Mouse (Mus musculus): Measurements from ENCODE around the gene Rab22a. TPM values are rescaled to one million over a fixed set of nuclear protein-coding genes. Genes with fewer than 3 reads are reported as not detected.

Gene Rab22a
- polyA plus RNA-seq, 1 experiment from 2014 or later, result 26.7 TPM

DNA sequence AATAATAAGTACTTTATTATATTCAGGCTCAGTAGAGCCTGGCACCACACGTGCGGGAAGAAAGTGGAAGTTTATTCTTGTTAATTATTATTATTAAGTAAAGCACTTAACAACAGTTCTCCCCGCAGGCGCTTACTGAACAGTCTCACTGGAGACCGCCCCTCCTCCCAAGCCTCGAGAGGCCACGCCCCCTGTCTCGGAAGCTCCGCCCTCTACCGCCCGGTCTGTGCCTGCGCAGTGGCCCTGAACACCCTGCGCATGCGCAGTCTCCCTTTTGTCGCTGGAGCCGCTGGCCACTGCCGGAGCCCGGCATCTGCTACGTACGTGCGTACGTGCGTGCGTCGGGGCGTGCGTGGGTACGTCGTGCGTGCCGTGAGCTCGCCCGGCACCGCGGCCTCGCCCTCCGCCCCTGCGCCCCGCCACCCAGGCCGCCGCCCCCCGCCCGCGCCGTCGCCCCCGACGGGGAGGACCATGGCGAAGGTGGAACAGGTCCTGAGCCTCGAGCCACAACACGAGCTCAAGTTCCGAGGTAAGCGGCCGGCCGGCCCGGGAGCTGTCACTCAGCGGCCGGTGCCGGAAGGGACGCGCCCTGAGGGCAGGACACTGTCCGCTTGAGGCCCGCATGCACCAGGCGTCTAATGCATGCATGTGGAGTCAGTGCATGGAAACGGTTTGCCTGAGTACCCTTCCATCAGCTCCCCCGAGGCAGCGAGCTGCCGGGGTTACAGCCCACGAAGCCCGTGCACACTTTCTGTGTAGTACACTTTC, 77.8 kb downstream of the Rab22a start, which contains the start of gene Vapb:
Vapb (plus strand) TSS at position 290 of the 768 bp plus-strand sequence.
- H3K27ac ChIP-seq (ENCODE audit: low read depth, low read length), result peak within 1 kb of the TSS; percentile 56; the same call in 1 of the 2 replicates
- no peaks in the 10 kb centered on the region; the same call in 1 of the 2 replicates for H3K36me3 ChIP-seq (ENCODE audit: control insufficient read depth, insufficient read depth, low read length)
- H3K4me1 ChIP-seq (replicated peaks; ENCODE audit: control insufficient read depth, insufficient read depth, low read length), result peaks cover 15% of the 10 kb centered on the region
- peak; percentile 98 for DNase-seq (ENCODE audit: low spot score)
- peak within 1 kb of the TSS; percentile 88 for H3K4me3 ChIP-seq (ENCODE audit: low read depth, low read length)
- ATAC-seq (replicated peaks; ENCODE audit: low FRiP score), result peak; percentile 97
- WGBS, result under 1% methylated on average over 70 of the region's 70 CpGs
- no peaks in the 10 kb centered on the region for H3K27me3 ChIP-seq (replicated peaks; ENCODE audit: control insufficient read depth, insufficient read depth, low read length)
- H3K4me2 ChIP-seq, result peak within 1 kb of the TSS; percentile 94
- peak within 1 kb of the TSS; percentile 79 for H3K9ac ChIP-seq (ENCODE audit: low read depth, low read length)
- no peaks in the 10 kb centered on the region for H3K9me3 ChIP-seq (ENCODE audit: control insufficient read depth, low read length)

DNA sequence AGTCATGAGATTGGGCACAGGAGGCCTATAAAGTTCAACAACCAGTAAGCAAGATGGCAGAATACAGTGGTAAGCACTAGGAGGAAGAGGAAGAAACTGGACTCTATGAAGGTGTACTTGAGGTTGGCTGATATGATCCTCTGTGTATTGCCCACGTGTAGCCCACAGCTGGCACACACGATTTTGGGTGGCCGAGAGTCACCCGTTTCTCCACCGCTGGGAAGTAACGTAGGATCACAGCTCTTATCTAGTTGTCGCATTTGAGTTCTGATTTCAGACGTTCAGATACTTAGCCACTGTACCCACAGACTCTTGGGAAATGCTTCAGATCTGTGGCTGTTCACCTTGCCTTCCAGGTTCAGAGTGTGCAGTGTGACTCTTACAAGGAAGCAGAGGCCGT, 78.7 kb downstream of the Rab22a start:
- DNase-seq (ENCODE audit: low spot score), result no peak
- 43% methylated on average over 9 of the region's 9 CpGs for WGBS
- no peaks in the 10 kb centered on the region for H3K27me3 ChIP-seq (replicated peaks; ENCODE audit: control insufficient read depth, insufficient read depth, low read length)
- no peaks in the 10 kb centered on the region for H3K9me3 ChIP-seq (ENCODE audit: control insufficient read depth, low read length)
- 0 out of 2 replicates have a peak, but pooled peaks have one; percentile 0 for ATAC-seq (replicated peaks; ENCODE audit: low FRiP score)
- peak overlapping the region; percentile 94 for H3K4me2 ChIP-seq
- peaks cover 15% of the 10 kb centered on the region for H3K4me1 ChIP-seq (replicated peaks; ENCODE audit: control insufficient read depth, insufficient read depth, low read length)
- H3K36me3 ChIP-seq (ENCODE audit: control insufficient read depth, insufficient read depth, low read length), result no peaks in the 10 kb centered on the region; the same call in 1 of the 2 replicates
- H3K27ac ChIP-seq (ENCODE audit: low read depth, low read length), result no peak overlapping the region
- peak overlapping the region; percentile 79 for H3K9ac ChIP-seq (ENCODE audit: low read depth, low read length)
- peak overlapping the region; percentile 88 for H3K4me3 ChIP-seq (ENCODE audit: low read depth, low read length)

DNA sequence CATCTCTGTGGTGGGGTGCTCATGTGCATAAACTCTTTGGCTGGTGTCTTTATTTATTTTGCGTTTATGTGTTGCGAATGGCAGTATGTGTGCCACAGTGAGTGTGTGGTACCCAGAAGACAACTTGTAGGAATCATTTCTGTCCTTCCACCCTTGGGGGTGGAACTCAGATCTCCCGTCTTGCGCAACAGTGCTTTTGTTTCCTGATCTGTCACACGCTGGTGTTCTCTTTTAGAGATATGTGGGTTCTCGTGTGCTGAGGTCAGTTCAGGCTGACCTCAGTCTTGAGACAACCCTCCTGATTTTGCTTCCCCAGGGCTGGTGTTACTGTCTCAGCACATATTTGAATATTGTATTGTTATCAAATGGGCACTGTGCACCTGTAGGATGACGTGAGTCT, 79.5 kb downstream of the Rab22a start:
- H3K4me2 ChIP-seq, result no peak overlapping the region; the same call in 1 of the 2 replicates
- no peak for DNase-seq (ENCODE audit: low spot score)
- WGBS, result 77% methylated on average over 7 of the region's 7 CpGs
- H3K27me3 ChIP-seq (replicated peaks; ENCODE audit: control insufficient read depth, insufficient read depth, low read length), result no peaks in the 10 kb centered on the region
- H3K36me3 ChIP-seq (ENCODE audit: control insufficient read depth, insufficient read depth, low read length), result no peaks in the 10 kb centered on the region; the same call in 1 of the 2 replicates
- peaks cover 15% of the 10 kb centered on the region for H3K4me1 ChIP-seq (replicated peaks; ENCODE audit: control insufficient read depth, insufficient read depth, low read length)
- H3K4me3 ChIP-seq (ENCODE audit: low read depth, low read length), result no peak overlapping the region
- no peak for ATAC-seq (replicated peaks; ENCODE audit: low FRiP score)
- H3K9me3 ChIP-seq (ENCODE audit: control insufficient read depth, low read length), result no peaks in the 10 kb centered on the region
- no peak overlapping the region for H3K9ac ChIP-seq (ENCODE audit: low read depth, low read length)
- no peak overlapping the region for H3K27ac ChIP-seq (ENCODE audit: low read depth, low read length)

DNA sequence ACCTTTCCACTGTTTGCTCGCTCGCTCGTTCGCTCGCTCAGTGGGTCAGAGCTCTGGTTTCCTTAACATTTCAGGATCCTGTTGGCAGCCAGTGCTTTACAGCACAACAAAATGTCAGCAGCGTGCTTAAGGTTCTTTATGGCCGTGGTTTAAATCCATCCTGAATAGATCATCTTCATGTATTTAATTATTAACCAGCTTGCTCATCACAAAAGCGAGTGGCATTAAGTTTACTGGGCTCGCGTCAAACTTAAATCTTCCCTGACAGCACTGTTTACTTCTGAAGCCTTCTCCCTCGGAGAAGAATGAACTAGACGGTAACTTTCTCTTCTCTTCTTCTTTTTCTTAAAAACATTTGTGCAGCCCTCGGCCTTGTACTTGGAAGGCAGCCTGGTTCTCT, 82.5 kb downstream of the Rab22a start:
- Histone ChIP-seq H3K36me3 (ENCODE audit: control insufficient read depth, insufficient read depth, low read length) (no peaks in the 10 kb centered on the region; the same call in 1 of the 2 replicates), H3K4me1 (replicated peaks; ENCODE audit: control insufficient read depth, insufficient read depth, low read length) (peaks cover 15% of the 10 kb centered on the region), H3K9me3 (ENCODE audit: control insufficient read depth, low read length) (no peaks in the 10 kb centered on the region), H3K4me2 (no peak overlapping the region), H3K9ac (ENCODE audit: low read depth, low read length) (no peak overlapping the region), H3K27me3 (replicated peaks; ENCODE audit: control insufficient read depth, insufficient read depth, low read length) (no peaks in the 10 kb centered on the region), H3K4me3 (ENCODE audit: low read depth, low read length) (no peak overlapping the region), H3K27ac (ENCODE audit: low read depth, low read length) (no peak overlapping the region)
- 79% methylated on average over 13 of the region's 13 CpGs for WGBS
- DNase-seq (ENCODE audit: low spot score), result no peak
- no peak for ATAC-seq (replicated peaks; ENCODE audit: low FRiP score)

DNA sequence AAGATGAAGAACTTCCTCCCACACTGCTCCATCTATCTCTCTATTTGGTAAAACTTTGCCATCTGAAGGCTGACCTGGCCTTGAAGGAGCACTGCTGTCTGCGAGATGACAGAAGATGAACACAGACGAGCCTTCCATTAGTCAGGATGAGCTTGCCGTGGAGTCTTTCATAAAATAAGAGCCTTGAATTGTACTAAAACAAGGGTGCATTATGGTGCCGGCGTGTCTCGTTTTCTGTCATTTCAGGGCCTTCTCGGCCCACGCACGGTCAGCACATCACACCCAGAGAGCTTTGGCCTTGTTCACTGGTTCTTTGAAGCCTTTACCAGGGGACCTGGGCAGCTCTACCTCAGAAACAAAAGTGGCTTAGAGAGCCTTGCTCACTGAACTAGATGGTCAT, 83.2 kb downstream of the Rab22a start:
- H3K4me2 ChIP-seq, result no peak overlapping the region
- no peak overlapping the region for H3K27ac ChIP-seq (ENCODE audit: low read depth, low read length)
- no peak overlapping the region for H3K9ac ChIP-seq (ENCODE audit: low read depth, low read length)
- no peaks in the 10 kb centered on the region; the same call in 1 of the 2 replicates for H3K36me3 ChIP-seq (ENCODE audit: control insufficient read depth, insufficient read depth, low read length)
- H3K27me3 ChIP-seq (replicated peaks; ENCODE audit: control insufficient read depth, insufficient read depth, low read length), result no peaks in the 10 kb centered on the region
- DNase-seq (ENCODE audit: low spot score) (no peak), ATAC-seq (replicated peaks; ENCODE audit: low FRiP score) (no peak)
- 82% methylated on average over 9 of the region's 9 CpGs for WGBS
- peaks cover 15% of the 10 kb centered on the region for H3K4me1 ChIP-seq (replicated peaks; ENCODE audit: control insufficient read depth, insufficient read depth, low read length)
- H3K4me3 ChIP-seq (ENCODE audit: low read depth, low read length), result no peak overlapping the region
- no peaks in the 10 kb centered on the region for H3K9me3 ChIP-seq (ENCODE audit: control insufficient read depth, low read length)

DNA sequence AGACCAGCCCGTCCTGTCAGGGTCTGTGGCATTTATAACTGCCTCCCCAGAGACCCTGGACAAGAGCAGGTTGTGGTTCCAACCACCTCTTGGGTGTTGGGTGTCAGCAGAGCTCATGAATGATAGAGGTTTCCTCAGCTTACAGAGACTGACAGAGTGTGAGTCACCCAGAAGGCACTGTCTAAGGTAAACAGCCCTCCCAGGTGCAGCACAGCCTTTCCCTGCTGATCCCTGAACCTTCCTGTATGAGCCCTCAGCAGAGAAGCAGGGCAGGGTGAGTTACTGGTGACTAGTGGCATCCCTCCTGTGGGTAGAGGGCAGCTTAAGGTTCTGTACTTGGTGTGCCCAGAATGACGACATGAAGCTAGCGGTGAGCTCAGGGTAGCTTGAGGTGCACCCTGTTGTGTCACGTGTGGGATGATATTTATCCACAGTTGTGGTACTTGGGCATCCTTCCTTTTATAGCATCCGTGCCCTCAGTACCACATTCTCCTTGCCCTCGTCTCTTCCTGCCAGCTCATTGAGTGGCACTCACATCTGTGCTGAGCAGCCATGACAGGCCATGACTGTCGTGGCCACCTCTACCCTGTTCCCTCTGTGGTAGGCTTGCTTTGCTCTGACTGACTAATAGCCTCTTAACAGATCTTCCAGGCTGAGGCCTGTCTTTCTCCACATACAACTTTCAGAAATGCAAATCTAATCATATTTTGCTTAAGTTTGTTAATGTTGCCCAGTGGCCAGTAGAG, 84.7 kb downstream of the Rab22a start:
- no peaks in the 10 kb centered on the region for H3K36me3 ChIP-seq (ENCODE audit: control insufficient read depth, insufficient read depth, low read length)
- DNase-seq (ENCODE audit: low spot score) (no peak), ATAC-seq (replicated peaks; ENCODE audit: low FRiP score) (no peak)
- no peak overlapping the region for H3K4me3 ChIP-seq (ENCODE audit: low read depth, low read length)
- H3K4me2 ChIP-seq, result no peak overlapping the region
- no peaks in the 10 kb centered on the region for H3K27me3 ChIP-seq (replicated peaks; ENCODE audit: control insufficient read depth, insufficient read depth, low read length)
- no peak overlapping the region for H3K27ac ChIP-seq (ENCODE audit: low read depth, low read length)
- WGBS, result 86% methylated on average over 7 of the region's 7 CpGs
- no peak overlapping the region for H3K9ac ChIP-seq (ENCODE audit: low read depth, low read length)
- H3K4me1 ChIP-seq (replicated peaks; ENCODE audit: control insufficient read depth, insufficient read depth, low read length), result peaks cover 2% of the 10 kb centered on the region; the same call in 1 of the 2 replicates
- H3K9me3 ChIP-seq (ENCODE audit: control insufficient read depth, low read length), result no peaks in the 10 kb centered on the region

DNA sequence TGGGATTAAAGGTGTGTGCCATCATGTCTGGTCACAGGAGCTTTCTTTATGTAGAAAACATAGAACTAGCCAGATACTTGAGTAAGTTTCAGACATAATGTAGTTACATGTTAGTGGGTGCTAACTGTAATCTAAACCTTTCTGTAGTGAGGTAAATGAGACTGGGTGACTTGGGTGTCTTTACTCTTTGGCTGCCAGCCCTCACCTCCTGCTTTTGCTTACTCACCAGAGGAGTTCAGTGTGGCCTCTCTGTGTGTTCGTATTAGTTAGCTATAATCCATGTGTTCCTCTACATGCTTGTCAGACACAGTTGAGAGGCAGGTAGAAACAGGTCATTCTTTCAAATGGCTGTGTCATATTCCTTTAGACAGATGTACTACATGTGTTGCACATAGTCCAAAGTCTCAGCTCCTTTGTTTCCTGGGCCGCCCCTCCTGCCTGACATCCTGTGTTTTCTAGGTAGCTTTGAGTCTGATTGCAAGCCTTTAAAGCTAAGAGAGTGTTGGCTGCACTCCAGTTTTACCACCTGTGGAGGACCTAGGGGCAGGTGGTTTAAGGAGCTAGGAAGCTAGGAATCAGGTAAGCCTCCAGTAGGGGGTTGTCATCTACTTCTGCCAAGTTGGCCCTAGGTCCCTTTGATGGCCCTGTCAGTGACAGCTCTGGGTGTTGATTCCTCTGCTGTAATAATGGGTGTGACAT, 89.5 kb downstream of the Rab22a start:
- H3K4me1 ChIP-seq (replicated peaks; ENCODE audit: control insufficient read depth, insufficient read depth, low read length), result no peaks in the 10 kb centered on the region
- H3K36me3 ChIP-seq (ENCODE audit: control insufficient read depth, insufficient read depth, low read length), result no peaks in the 10 kb centered on the region
- no peak overlapping the region for H3K4me2 ChIP-seq
- no peak overlapping the region for H3K4me3 ChIP-seq (ENCODE audit: low read depth, low read length)
- no peaks in the 10 kb centered on the region for H3K27me3 ChIP-seq (replicated peaks; ENCODE audit: control insufficient read depth, insufficient read depth, low read length)
- ATAC-seq (replicated peaks; ENCODE audit: low FRiP score) (no peak), DNase-seq (ENCODE audit: low spot score) (no peak)
- no peaks in the 10 kb centered on the region for H3K9me3 ChIP-seq (ENCODE audit: control insufficient read depth, low read length)
- H3K27ac ChIP-seq (ENCODE audit: low read depth, low read length), result no peak overlapping the region
- 89% methylated on average over 2 of the region's 2 CpGs for WGBS
- H3K9ac ChIP-seq (ENCODE audit: low read depth, low read length), result no peak overlapping the region

DNA sequence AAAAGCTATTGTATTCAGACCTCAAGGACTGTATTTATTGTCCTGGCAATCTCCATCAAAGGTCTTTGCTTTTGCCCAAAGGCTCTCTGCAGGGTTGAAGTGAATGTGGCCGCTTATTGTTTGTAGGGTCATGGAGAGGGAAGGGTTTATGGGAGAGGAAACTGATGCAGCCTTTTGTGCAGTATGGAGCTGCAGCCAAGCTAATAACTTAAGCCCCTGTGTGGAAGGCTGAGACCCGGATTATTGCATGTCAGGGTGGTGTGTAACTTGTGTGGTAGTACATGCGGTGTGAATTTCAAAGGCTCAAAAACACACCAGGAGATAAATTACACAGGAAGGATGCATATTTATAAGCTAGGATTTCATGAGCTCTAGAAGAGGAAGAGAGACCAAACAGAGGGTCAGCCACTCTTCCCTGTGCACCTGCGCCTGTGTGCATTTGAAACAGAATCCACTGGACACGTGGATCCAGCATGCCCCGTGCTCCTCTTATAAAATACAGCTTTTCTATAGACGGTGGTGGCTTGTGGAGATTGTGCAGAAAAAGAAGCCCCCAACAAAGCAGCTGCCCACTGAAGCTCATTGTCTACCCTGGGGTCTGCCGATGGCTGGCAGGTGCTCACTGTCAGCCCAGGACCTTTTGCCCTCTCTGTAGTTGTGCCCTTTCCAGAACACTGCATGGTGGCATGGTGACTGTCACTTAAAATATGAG, 96.0 kb downstream of the Rab22a start:
- H3K27ac ChIP-seq (ENCODE audit: low read depth, low read length), result no peak overlapping the region
- no peak overlapping the region for H3K9ac ChIP-seq (ENCODE audit: low read depth, low read length)
- no peak overlapping the region for H3K4me2 ChIP-seq
- no peaks in the 10 kb centered on the region for H3K9me3 ChIP-seq (ENCODE audit: control insufficient read depth, low read length)
- ATAC-seq (replicated peaks; ENCODE audit: low FRiP score) (no peak), DNase-seq (ENCODE audit: low spot score) (no peak)
- no peaks in the 10 kb centered on the region; the same call in 1 of the 2 replicates for H3K36me3 ChIP-seq (ENCODE audit: control insufficient read depth, insufficient read depth, low read length)
- WGBS, result 81% methylated on average over 8 of the region's 8 CpGs
- H3K4me3 ChIP-seq (ENCODE audit: low read depth, low read length), result no peak overlapping the region
- no peaks in the 10 kb centered on the region for H3K27me3 ChIP-seq (replicated peaks; ENCODE audit: control insufficient read depth, insufficient read depth, low read length)
- 0 out of 2 replicates have a peak, but pooled peaks cover 2% of the 10 kb centered on the region for H3K4me1 ChIP-seq (replicated peaks; ENCODE audit: control insufficient read depth, insufficient read depth, low read length)
